Mouse (Mus musculus) neural tube, embryonic 13.5 days (tissue): Measurements from ENCODE around the gene Mael. TPM values are rescaled to one million over a fixed set of nuclear protein-coding genes. Genes with fewer than 3 reads are reported as not detected.

ENCODE experiments used
- polyA plus RNA-seq: library from polyadenylated mRNA; unstranded; fragments of >200 nt; fragmentation: Nextera tagmentation; extraction: Ambion mirVana; gene quantifications from 2 replicates; pipeline ENCODE4 v1.2.1, GENCODE M21; 2015

The Mael gene
- polyA plus RNA-seq, 1 experiment from 2014 or later = not detected

Other genes starting within 250 kb of the Mael start
- 15.5 and 18.1 TPM in 2 replicates for gene Pou2f1, start 236.1 kb downstream of the Mael start, polyA plus RNA-seq
- gene Dusp27, start 110.8 kb downstream of the Mael start, polyA plus RNA-seq = 1.6 and 2.3 TPM in 2 replicates
- gene Gpa33, start 108.5 kb downstream of the Mael start, polyA plus RNA-seq = not detected in 2 replicates
- 2.3 and 2.5 TPM in 2 replicates for gene Ildr2, start 15.4 kb upstream of the Mael start, polyA plus RNA-seq
- 72.1 and 73.1 TPM in 2 replicates for gene Tada1, start 140.3 kb upstream of the Mael start, polyA plus RNA-seq
- 34.4 and 36.6 TPM in 2 replicates for gene Pogk, start 171.1 kb upstream of the Mael start, polyA plus RNA-seq